Mouse (Mus musculus) MEL (cell line): ENCODE measurements around the gene Hsd3b7. TPM values are rescaled to one million over a fixed set of nuclear protein-coding genes. Genes with fewer than 3 reads are reported as not detected.

Experiments
- DNase-seq: peaks from one replicate; pipeline ENCODE4 v3.0.0; 2011; ENCODE audit warnings: low read depth, low spot score
- H3K27ac ChIP-seq: 2 replicates; pipeline ENCODE4 v1.5.1; 2012; ENCODE audit warnings: low read depth, mild to moderate bottlenecking, control low read depth, low read length, moderate library complexity; ENCODE audit not compliant: control insufficient read depth
- H3K27me3 ChIP-seq, 2 experiments: fragments of 150-350 bp in 1 of 2; sonication (generic) in 1 of 2; 2 replicates each; pipeline ENCODE4 v1.6.1; 2012; ENCODE audit warnings: low read length in 2 of 2, mild to moderate bottlenecking in 2 of 2, improper control_type of control experiment in 1 of 2, moderate library complexity in 1 of 2; ENCODE audit not compliant: insufficient read depth in 2 of 2, control insufficient read depth in 1 of 2
- H3K36me3 ChIP-seq, 2 experiments: 2 replicates each; pipeline ENCODE4 v1.6.1; 2012 to 2014; ENCODE audit warnings: low read length in 2 of 2, improper control_type of control experiment in 1 of 2, inconsistent platforms in 1 of 2, mild to moderate bottlenecking in 1 of 2; ENCODE audit not compliant: insufficient read depth in 2 of 2, control insufficient read depth in 1 of 2
- H3K4me1 ChIP-seq, 2 experiments: fragments of 150-350 bp in 1 of 2; sonication (generic) in 1 of 2; 2 replicates each; pipeline ENCODE4 v1.6.1; 2012; ENCODE audit warnings: low read length in 2 of 2, improper control_type of control experiment in 1 of 2, mild to moderate bottlenecking in 1 of 2; ENCODE audit not compliant: insufficient read depth in 2 of 2, control insufficient read depth in 1 of 2
- H3K4me3 ChIP-seq, 2 experiments: fragments of 150-350 bp in 1 of 2; sonication (generic) in 1 of 2; 2 replicates each; pipeline ENCODE4 v1.5.1; 2012; ENCODE audit warnings: low read depth in 2 of 2, low read length in 2 of 2, mild to moderate bottlenecking in 2 of 2, moderate library complexity in 2 of 2, control low read depth in 1 of 2, improper control_type of control experiment in 1 of 2; ENCODE audit not compliant: control insufficient read depth in 1 of 2, insufficient read depth in 1 of 2
- H3K79me2 ChIP-seq: 2 replicates; pipeline ENCODE4 v1.6.1; 2012; ENCODE audit warnings: mild to moderate bottlenecking, low read length, moderate library complexity; ENCODE audit not compliant: control insufficient read depth, poor library complexity, insufficient read depth
- H3K9ac ChIP-seq: 2 replicates; pipeline ENCODE4 v1.6.1; 2012; ENCODE audit warnings: low read depth, mild to moderate bottlenecking, control low read depth, low read length, moderate library complexity; ENCODE audit not compliant: control insufficient read depth, poor library complexity, severe bottlenecking
- H3K9me3 ChIP-seq: fragments of 150-350 bp; sonication (generic); replicated peaks from 2 replicates; pipeline ENCODE4 v1.6.1; 2012; ENCODE audit warnings: mild to moderate bottlenecking, low read length, improper control_type of control experiment, moderate library complexity; ENCODE audit not compliant: insufficient read depth
- BHLHE40 ChIP-seq: IDR thresholded peaks from 2 replicates; pipeline ENCODE4 v1.6.1; 2012; ENCODE audit warnings: low read depth, mild to moderate bottlenecking, inconsistent platforms, low read length, improper control_type of control experiment, borderline replicate concordance
- CHD1 ChIP-seq: IDR thresholded peaks from 2 replicates; pipeline ENCODE4 v1.6.1; 2012; ENCODE audit warnings: low read depth, mild to moderate bottlenecking, inconsistent platforms, low read length, improper control_type of control experiment
- CHD2 ChIP-seq: IDR thresholded peaks from 2 replicates; pipeline ENCODE4 v1.6.1; 2011; ENCODE audit warnings: low read length, improper control_type of control experiment
- CTCF ChIP-seq, 3 experiments: IDR thresholded peaks in 2 of 3; conservative IDR thresholded peaks in 1 of 3; 2 replicates each; pipeline ENCODE4 v1.5.1; 2011 to 2012; ENCODE audit warnings: low read length in 3 of 3, low read depth in 2 of 3, mild to moderate bottlenecking in 2 of 3, improper control_type of control experiment in 1 of 3, inconsistent platforms in 1 of 3, mixed read lengths in 1 of 3, moderate library complexity in 1 of 3; ENCODE audit not compliant: control insufficient read depth in 1 of 3, insufficient read depth in 1 of 3, poor library complexity in 1 of 3, severe bottlenecking in 1 of 3
- ELF1 ChIP-seq: IDR thresholded peaks from 2 replicates; pipeline ENCODE4 v1.6.1; 2014; ENCODE audit warnings: low read depth, mild to moderate bottlenecking, inconsistent platforms, low read length, improper control_type of control experiment, moderate library complexity
- EP300 ChIP-seq, 2 experiments: IDR thresholded peaks; 2 replicates each; pipeline ENCODE4 v1.6.1; 2011; ENCODE audit warnings: improper control_type of control experiment in 2 of 2, low read length in 2 of 2, low read depth in 1 of 2, mild to moderate bottlenecking in 1 of 2
- ETS1 ChIP-seq: IDR thresholded peaks from 2 replicates; pipeline ENCODE4 v1.6.1; 2012; ENCODE audit warnings: low read depth, mild to moderate bottlenecking, inconsistent platforms, low read length, improper control_type of control experiment, moderate library complexity
- GABPA ChIP-seq: IDR thresholded peaks from 2 replicates; pipeline ENCODE4 v1.6.1; 2012; ENCODE audit warnings: low read depth, mild to moderate bottlenecking, inconsistent platforms, low read length, improper control_type of control experiment, moderate library complexity
- GATA1 ChIP-seq: IDR thresholded peaks from 2 replicates; pipeline ENCODE4 v1.6.1; 2011; ENCODE audit warnings: low read depth, low read length, improper control_type of control experiment
- HCFC1 ChIP-seq: IDR thresholded peaks from 2 replicates; pipeline ENCODE4 v1.6.1; 2012; ENCODE audit warnings: low read depth, mild to moderate bottlenecking, inconsistent platforms, low read length, improper control_type of control experiment, moderate library complexity
- MAFK ChIP-seq: IDR thresholded peaks from 2 replicates; pipeline ENCODE4 v1.6.1; 2011; ENCODE audit warnings: low read depth, mild to moderate bottlenecking, low read length, improper control_type of control experiment, borderline replicate concordance
- MAX ChIP-seq: IDR thresholded peaks from 2 replicates; pipeline ENCODE4 v1.6.1; 2011; ENCODE audit warnings: low read length, improper control_type of control experiment
- MYB ChIP-seq: IDR thresholded peaks from 2 replicates; pipeline ENCODE4 v1.6.1; 2011; ENCODE audit warnings: mild to moderate bottlenecking, low read depth, low read length, improper control_type of control experiment
- POLR2A ChIP-seq, 2 experiments: IDR thresholded peaks; 2 replicates each; pipeline ENCODE4 v1.6.1; 2011 to 2012; ENCODE audit warnings: low read length in 2 of 2, mild to moderate bottlenecking in 2 of 2, control low read depth in 1 of 2, improper control_type of control experiment in 1 of 2, low read depth in 1 of 2, moderate library complexity in 1 of 2; ENCODE audit not compliant: control insufficient read depth in 1 of 2, insufficient read depth in 1 of 2, poor library complexity in 1 of 2
- POLR2AphosphoS2 ChIP-seq: IDR thresholded peaks from 2 replicates; pipeline ENCODE4 v1.6.1; 2011; ENCODE audit warnings: low read length, improper control_type of control experiment
- RAD21 ChIP-seq: IDR thresholded peaks from 2 replicates; pipeline ENCODE4 v1.6.1; 2011; ENCODE audit warnings: mild to moderate bottlenecking, low read depth, low read length, improper control_type of control experiment
- SIN3A ChIP-seq: IDR thresholded peaks from 2 replicates; pipeline ENCODE4 v1.6.1; 2012; ENCODE audit warnings: low read length, improper control_type of control experiment, inconsistent platforms
- TCF12 ChIP-seq: IDR thresholded peaks from 2 replicates; pipeline ENCODE4 v1.6.1; 2014; ENCODE audit warnings: low read depth, mild to moderate bottlenecking, inconsistent platforms, low read length, improper control_type of control experiment, moderate library complexity
- USF1 ChIP-seq: IDR thresholded peaks from 2 replicates; pipeline ENCODE4 v1.6.1; 2014; ENCODE audit warnings: low read depth, mild to moderate bottlenecking, inconsistent platforms, low read length, improper control_type of control experiment, moderate library complexity
- polyA plus RNA-seq, 2 experiments: library from polyadenylated mRNA; stranded (reverse) in 1 of 2; unstranded in 1 of 2; fragments of >175 nt in 1 of 2; fragments of >200 nt in 1 of 2; gene quantifications; 2 replicates each; pipeline versions ENCODE4 v1.2.1 to v1.2.4; 2012; ENCODE audit warnings: low replicate concordance in 2 of 2, low read depth in 1 of 2; ENCODE audit not compliant: insufficient read length in 2 of 2, insufficient read depth in 1 of 2, missing spikeins in 1 of 2
- total RNA-seq: library from RNA; depleted of rRNA; stranded (reverse); fragments of 300-350 nt; gene quantifications from 2 replicates; pipeline ENCODE4 v1.2.3, GENCODE M21; 2012

The Hsd3b7 gene
- total and polyA plus RNA-seq, 3 experiments: 0.75 to 1.4 TPM; not detected in 1

DNA sequence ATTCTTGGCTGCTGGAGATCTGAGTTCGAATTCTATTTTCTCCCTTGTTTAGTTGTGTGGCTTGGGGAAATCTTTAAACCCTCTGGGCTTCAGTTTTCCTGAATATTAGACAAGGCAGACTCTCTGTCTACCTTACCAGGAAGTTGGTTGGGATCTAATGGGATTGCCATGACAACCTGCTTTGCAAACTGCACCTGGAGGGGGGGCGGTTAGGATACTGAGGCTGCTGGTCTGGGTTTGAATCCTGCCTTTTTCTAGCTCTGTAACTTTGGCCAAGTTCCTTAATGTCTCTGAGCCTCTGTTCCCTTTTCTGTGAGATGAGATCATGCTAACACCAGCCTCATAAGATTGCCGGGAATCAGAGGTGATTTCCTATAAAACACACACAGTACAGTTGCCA is 22.1 kb downstream of the Hsd3b7 start (continued):
- no peak for TF ChIP-seq ELF1
- TF ChIP-seq POLR2AphosphoS2: no peak
- TF ChIP-seq, all 39 proteins: peak for 0

DNA sequence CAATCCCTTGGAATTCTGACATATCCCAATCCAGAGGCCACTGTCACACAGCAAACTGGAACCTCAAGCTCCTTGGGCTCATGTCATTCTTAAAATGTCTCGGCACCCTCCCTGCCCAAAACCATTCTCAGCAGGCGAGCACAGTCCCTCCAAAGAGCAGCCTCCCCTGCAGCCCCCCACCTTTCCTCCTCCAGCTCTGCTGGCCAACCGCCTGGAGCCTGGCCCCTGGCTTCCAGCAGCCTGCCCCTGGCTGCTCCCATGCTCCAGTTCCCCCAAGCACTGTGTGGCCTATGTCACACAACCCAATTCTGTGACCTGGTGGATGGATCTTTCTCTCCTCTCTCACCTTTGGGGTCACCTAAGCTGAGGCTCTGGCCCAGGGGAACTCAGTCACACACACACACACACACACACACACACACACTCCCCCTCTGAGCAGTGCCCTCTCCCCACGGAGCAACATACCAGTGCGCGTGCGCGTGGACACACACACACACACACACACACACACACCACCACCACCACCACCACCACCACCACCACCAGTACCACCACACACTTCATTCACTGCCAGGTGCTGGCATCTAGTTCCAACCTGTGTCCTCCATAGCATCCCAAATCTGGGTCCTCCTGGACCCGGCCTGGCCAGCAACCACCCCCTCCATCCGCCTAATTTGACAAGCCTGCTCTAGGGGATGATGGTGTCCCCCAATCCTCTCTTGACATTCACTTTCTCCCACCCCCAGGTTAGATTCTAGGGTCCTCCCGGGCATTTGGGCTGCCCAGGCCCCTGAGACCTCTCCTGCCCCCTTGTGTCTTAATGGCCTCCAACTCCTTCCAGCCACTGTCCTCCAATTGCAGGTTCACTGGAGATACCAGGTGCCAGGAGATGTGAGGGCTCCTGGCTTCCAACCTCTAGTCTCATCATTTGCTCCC is 23.1 kb downstream of the Hsd3b7 start:
- TF ChIP-seq CHD1 (no peak), CHD2 (no peak), HCFC1 (no peak), GABPA (no peak), RAD21 (no peak), EP300 (IDR thresholded peaks at IDR 0.05; ENCODE audit: low read depth in 1 of 2, low read length in 2 of 2) (no peak), ELF1 (no peak), MYB (no peak), MAX (no peak), POLR2A (IDR thresholded peaks at IDR 0.05; ENCODE audit: control insufficient read depth in 1 of 2, insufficient read depth in 1 of 2, low read depth in 1 of 2, low read length in 2 of 2, poor library complexity in 1 of 2) (no peak), MAFK (no peak), USF1 (no peak), TCF12 (no peak), CTCF (IDR thresholded peaks at IDR 0.05 in 2 of 3, conservative IDR thresholded peaks at IDR 0.05 in 1 of 3; ENCODE audit: control insufficient read depth in 1 of 3, insufficient read depth in 1 of 3, low read depth in 2 of 3, low read length in 3 of 3, poor library complexity in 1 of 3, severe bottlenecking in 1 of 3) (no peak; a peak in 1 of 6 replicates), BHLHE40 (no peak), GATA1 (no peak), SIN3A (no peak), ETS1 (no peak)
- H3K79me2 ChIP-seq: no peaks in the 10 kb centered on the region
- no peak overlapping the region for H3K9ac ChIP-seq
- DNase-seq: no peak
- H3K4me1 ChIP-seq: no peaks in the 10 kb centered on the region
- no peaks in the 10 kb centered on the region for H3K27me3 ChIP-seq
- H3K36me3 ChIP-seq: no peaks in the 10 kb centered on the region
- no peak overlapping the region for H3K4me3 ChIP-seq
- H3K27ac ChIP-seq: no peak overlapping the region
- H3K9me3 ChIP-seq: no peaks in the 10 kb centered on the region
